Mouse (Mus musculus): ENCODE measurements around the gene Tnfsf13. TPM values are rescaled to one million over a fixed set of nuclear protein-coding genes. Genes with fewer than 3 reads are reported as not detected.

Gene Tnfsf13
- polyA plus RNA-seq (2015; fragmentation: Nextera tagmentation; extraction: Ambion mirVana), result 0.64 and 0.78 TPM in 2 replicates

DNA sequence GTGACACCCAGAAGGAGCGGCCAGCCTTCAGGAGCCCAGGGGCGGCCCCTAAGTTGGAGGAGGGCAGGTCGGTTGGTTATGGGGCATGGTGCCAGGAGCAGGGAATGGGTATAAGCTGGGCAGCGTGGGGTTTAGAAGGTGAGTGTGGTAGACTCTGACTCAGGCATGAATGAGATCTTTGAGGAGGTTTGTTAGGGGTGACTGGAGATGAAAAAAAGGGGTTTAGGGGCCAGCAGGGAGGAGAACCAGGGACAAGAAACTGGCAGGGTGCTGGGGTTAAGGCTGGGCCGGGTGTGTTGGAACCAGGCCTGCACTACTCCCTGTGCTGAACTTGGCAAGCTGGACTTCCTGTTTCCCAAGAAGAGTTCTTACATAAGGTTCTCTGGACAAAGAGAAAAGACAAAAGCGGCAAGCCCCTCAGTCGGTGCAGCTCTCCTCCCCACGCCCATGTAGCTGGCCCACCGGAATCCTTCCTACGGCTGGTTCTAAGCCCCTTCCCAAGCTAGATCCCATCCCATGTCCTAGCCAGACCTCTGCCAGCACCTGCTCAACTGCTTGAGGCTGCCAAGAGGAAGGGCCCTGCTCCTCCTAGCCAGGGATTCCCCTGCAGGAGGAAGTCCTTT is at the start of gene Tnfsf13:
Gene Tnfsf13, minus strand, starts transcription at position 259 of the 623 bp plus-strand sequence.

DNA sequence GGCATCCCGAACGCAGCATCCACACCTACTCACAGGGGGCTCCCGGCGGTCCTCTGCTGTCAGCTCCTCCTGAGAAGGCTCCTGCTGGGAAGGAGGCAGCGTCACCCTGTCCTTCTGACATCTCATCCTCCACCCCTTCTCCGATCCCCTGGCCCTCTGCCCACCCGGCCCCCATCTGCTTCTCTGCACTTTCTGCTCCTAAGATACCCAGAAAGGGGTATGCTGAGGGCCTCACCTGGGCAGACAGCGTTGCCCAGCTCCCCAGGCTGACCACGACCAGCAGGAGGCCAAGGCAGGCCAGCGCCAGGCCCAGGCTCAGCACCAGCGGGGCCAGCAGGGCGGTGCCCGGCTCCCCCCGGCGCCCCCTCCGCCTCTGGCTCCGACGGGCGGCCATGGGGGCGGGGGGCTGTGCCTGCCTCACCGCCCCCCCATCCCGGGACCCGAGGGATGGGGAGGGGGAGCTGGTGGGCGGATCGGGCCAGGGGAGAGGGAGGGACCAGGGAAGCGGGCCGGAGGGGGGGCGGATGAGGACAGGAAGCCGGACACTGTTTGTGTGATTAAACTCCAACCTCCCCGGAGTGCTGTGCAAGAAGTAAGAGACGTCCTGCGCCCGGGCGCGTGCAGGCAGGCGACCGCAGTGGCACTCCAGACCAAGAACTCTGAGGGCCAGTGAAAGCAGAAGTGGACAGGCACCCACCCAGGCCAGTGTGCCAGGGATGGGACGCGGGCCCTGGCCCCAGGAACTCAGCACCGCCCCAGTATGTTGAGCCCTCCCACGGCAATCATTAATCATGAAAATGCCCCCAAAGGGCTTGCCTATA is 10.0 kb upstream of the Tnfsf13 start, which contains the start of the genes Tnfsf12 and Tnfsfm13:
Gene Tnfsf12, minus strand, starts transcription at position 489 of the 821 bp plus-strand sequence.
Gene Tnfsfm13, minus strand, starts transcription at position 738 of the 821 bp plus-strand sequence.

DNA sequence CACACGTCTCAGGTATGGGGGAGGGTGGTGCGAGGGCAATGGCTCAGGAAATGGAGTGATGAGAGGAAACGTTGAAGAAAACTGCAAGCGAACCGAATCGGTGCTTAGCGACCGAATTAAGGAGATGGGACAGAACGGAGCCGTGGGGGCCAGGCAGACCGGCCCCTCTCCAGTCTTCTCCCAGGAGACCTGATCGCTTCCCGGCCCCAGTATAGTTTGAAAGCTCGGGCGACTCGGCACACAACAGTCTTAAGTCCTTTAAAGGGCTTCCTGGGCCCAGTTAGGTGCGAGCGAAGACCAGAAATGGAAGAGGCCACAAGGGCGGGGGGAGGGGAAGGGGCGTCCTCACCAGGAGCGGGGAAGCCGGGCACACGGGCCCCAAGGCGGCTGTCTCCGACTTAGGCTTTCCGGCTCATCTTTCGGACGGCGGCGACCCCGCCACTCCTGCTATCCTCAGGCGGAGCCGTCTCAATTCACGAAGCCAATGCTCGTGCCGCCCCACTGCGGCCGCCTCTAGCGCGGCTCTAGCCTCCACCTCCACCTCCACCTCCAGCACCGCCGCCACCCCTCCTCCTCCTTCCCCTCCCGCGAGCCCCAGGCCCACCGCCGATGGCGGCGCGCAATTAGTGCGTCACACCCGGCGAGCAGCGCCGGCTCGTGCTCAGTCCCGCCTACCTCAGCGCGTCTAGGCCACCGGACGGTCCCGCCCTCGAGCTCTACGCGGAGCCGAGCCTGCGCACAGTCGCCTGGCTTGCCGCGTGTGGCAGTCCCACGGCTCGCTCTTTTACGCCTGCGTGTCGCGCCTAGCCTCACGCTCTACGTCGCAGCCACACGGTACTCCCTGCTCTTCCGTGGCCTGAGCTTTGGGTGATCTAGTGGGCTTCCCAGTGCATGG is 4.0 kb downstream of the Tnfsf13 start, which contains the start of gene Senp3:
Gene Senp3, minus strand, starts transcription at position 771 of the 895 bp plus-strand sequence.

GRCm38 (mm10) chr11:69672211-69672706 is 13.3 kb downstream of the Tnfsf13 start, which contains the start of gene Eif4a1:
Gene Eif4a1, minus strand, starts transcription at chr11:69672423.

DNA sequence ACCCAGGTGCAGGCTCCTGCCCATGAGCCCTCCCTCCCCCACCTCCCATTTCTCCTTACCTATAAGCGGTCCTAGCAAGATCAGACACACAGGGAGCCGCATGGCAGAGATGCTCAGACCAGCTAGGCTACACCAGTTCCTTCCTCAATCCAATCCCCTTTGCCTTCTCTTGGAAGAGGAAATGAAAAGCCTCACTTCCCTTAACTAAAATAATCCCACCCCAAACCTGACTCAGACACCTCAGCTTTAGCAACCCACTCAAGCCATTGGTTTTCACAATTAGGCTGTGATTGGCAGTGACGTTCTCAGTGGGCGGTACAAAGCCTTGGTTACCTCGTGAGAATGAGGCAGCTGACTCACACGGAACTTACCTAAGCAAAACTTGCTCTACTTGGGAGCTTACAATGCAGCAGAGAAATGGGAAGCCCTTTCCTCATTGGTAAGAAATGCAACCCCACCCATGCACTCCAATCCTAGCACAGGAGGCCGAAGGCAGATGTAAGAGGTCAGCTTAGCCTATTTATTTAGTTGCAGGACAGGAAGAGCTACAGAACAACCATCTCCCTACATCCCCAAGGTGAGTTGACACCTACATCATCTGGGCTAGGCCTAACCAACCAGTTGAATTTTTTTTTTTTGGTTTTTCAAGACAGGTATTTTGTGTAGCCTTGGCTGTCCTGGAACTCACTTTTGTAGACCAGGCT is 19.5 kb downstream of the Tnfsf13 start, which contains the start of gene Cd68:
Gene Cd68, minus strand, starts transcription at position 193 of the 704 bp plus-strand sequence.

DNA sequence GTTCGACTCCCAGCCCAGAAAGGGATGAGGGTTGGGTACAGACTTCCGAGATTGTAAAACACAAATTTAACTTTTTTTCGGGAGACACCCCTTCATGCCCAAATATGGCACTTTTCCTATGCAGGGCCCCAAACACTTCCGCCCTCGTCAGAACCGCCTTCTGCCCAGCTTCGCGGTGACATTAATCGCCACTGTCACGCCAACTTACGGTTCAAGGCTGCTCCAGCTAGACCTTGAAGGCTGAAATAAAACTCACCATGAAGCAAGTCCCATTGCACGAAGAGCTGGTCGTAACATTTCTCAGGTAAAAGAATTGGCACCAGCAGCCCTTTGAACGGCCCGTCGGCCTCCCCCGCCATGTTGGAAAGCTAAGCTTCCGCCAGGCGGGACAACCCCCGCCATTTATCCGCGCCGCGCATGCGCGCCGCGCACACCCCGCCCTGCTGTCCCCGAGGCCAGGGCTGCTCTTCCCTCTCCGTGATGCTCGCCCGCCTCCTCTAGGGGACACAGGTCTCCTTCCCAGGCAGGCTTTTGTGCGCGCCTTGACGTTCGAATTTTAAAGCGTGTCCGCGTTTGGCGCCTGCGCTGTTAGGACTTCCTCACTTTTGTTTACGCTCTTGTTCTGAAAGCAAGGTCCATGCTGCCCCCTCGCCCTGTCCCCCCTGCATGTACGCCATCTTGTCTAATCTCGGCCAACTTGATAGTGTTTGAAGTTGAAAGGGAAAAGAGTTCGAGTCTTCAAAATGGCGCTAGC is 23.2 kb downstream of the Tnfsf13 start, which contains the start of gene Mpdu1:
Gene Mpdu1, minus strand, starts transcription at position 430 of the 754 bp plus-strand sequence.

GRCm38 (mm10) chr11:69655264-69656064 is 30.1 kb downstream of the Tnfsf13 start, which contains the start of gene Sox15:
Gene Sox15, plus strand, starts transcription at chr11:69655314.

MicroRNA genes within 50 kb of the gene (microRNA counts, 519-probe panel; counts per million panel counts)
- 88.3 counts per million for microRNA mmu-miR-1934
- microRNA mmu-miR-467f, result 5,369 counts per million, percentile 39 among the panel's probes with 10 or more counts

Other genes starting within 250 kb of the Tnfsf13 start
- 0.06 and 0.21 TPM in 2 replicates for gene Dnah2, start 136.7 kb downstream of the Tnfsf13 start, polyA plus RNA-seq (2015; fragmentation: Nextera tagmentation; extraction: Ambion mirVana)
- gene Efnb3, start 125.6 kb downstream of the Tnfsf13 start, polyA plus RNA-seq (2015; fragmentation: Nextera tagmentation; extraction: Ambion mirVana), result 1.1 and 1.8 TPM in 2 replicates
- 19.3 and 21.3 TPM in 2 replicates for gene Wrap53, start 105.5 kb downstream of the Tnfsf13 start, polyA plus RNA-seq (2015; fragmentation: Nextera tagmentation; extraction: Ambion mirVana)
- 80.6 and 88.9 TPM in 2 replicates for gene Trp53, start 105.4 kb downstream of the Tnfsf13 start, polyA plus RNA-seq (2015; fragmentation: Nextera tagmentation; extraction: Ambion mirVana)
- gene Atp1b2, start 79.8 kb downstream of the Tnfsf13 start, polyA plus RNA-seq (2015; fragmentation: Nextera tagmentation; extraction: Ambion mirVana), result 20.4 and 20.8 TPM in 2 replicates
- gene Shbg, start 67.9 kb downstream of the Tnfsf13 start, polyA plus RNA-seq (2015; fragmentation: Nextera tagmentation; extraction: Ambion mirVana), result not detected in 2 replicates
- 7.3 and 7.9 TPM in 2 replicates for gene Sat2, start 63.8 kb downstream of the Tnfsf13 start, polyA plus RNA-seq (2015; fragmentation: Nextera tagmentation; extraction: Ambion mirVana)
- 11.5 and 12.6 TPM in 2 replicates for gene Fxr2, start 52.8 kb downstream of the Tnfsf13 start, polyA plus RNA-seq (2015; fragmentation: Nextera tagmentation; extraction: Ambion mirVana)
- gene Sox15, start 30.5 kb downstream of the Tnfsf13 start, polyA plus RNA-seq (2015; fragmentation: Nextera tagmentation; extraction: Ambion mirVana), result 0.19 and 0.25 TPM in 2 replicates
- 44.5 and 46.1 TPM in 2 replicates for gene Mpdu1, start 23.1 kb downstream of the Tnfsf13 start, polyA plus RNA-seq (2015; fragmentation: Nextera tagmentation; extraction: Ambion mirVana)
- 25.2 and 39.1 TPM in 2 replicates for gene Cd68, start 19.6 kb downstream of the Tnfsf13 start, polyA plus RNA-seq (2015; fragmentation: Nextera tagmentation; extraction: Ambion mirVana)
- 272 and 275 TPM in 2 replicates for gene Eif4a1, start 13.4 kb downstream of the Tnfsf13 start, polyA plus RNA-seq (2015; fragmentation: Nextera tagmentation; extraction: Ambion mirVana)
- gene Senp3, start 3.7 kb downstream of the Tnfsf13 start, polyA plus RNA-seq (2015; fragmentation: Nextera tagmentation; extraction: Ambion mirVana), result 37.0 and 38.4 TPM in 2 replicates
- gene Tnfsf12, start 10.1 kb upstream of the Tnfsf13 start, polyA plus RNA-seq (2015; fragmentation: Nextera tagmentation; extraction: Ambion mirVana), result 4.4 and 5.2 TPM in 2 replicates
- gene Tnfsfm13, start 10.3 kb upstream of the Tnfsf13 start, polyA plus RNA-seq (2015; fragmentation: Nextera tagmentation; extraction: Ambion mirVana), result 2.1 and 2.8 TPM in 2 replicates
- gene Polr2a, start 72.9 kb upstream of the Tnfsf13 start, polyA plus RNA-seq (2015; fragmentation: Nextera tagmentation; extraction: Ambion mirVana), result 15.2 and 15.8 TPM in 2 replicates
- 0.07 and 0.08 TPM in 2 replicates for gene Slc35g3, start 76.2 kb upstream of the Tnfsf13 start, polyA plus RNA-seq (2015; fragmentation: Nextera tagmentation; extraction: Ambion mirVana)
- 1.3 and 1.9 TPM in 2 replicates for gene Zbtb4, start 80.1 kb upstream of the Tnfsf13 start, polyA plus RNA-seq (2015; fragmentation: Nextera tagmentation; extraction: Ambion mirVana)
- gene Chrnb1, start 110.2 kb upstream of the Tnfsf13 start, polyA plus RNA-seq (2015; fragmentation: Nextera tagmentation; extraction: Ambion mirVana), result 0.99 and 1.5 TPM in 2 replicates
- 0.33 and 0.36 TPM in 2 replicates for gene Fgf11, start 116.1 kb upstream of the Tnfsf13 start, polyA plus RNA-seq (2015; fragmentation: Nextera tagmentation; extraction: Ambion mirVana)
- gene Tmem102, start 119.8 kb upstream of the Tnfsf13 start, polyA plus RNA-seq (2015; fragmentation: Nextera tagmentation; extraction: Ambion mirVana), result 0.30 and 0.68 TPM in 2 replicates
- not detected in 2 replicates for gene Gm39566, start 129.5 kb upstream of the Tnfsf13 start, polyA plus RNA-seq (2015; fragmentation: Nextera tagmentation; extraction: Ambion mirVana)
- gene Spem2, start 132.7 kb upstream of the Tnfsf13 start, polyA plus RNA-seq (2015; fragmentation: Nextera tagmentation; extraction: Ambion mirVana), result not detected in 2 replicates
- gene Spem1, start 136.4 kb upstream of the Tnfsf13 start, polyA plus RNA-seq (2015; fragmentation: Nextera tagmentation; extraction: Ambion mirVana), result 0.12 TPM in 1 of 2 replicates, not detected in the other
- gene Nlgn2, start 152.0 kb upstream of the Tnfsf13 start, polyA plus RNA-seq (2015; fragmentation: Nextera tagmentation; extraction: Ambion mirVana), result 2.6 and 3.1 TPM in 2 replicates
- 337 and 343 TPM in 2 replicates for gene Tmem256, start 152.7 kb upstream of the Tnfsf13 start, polyA plus RNA-seq (2015; fragmentation: Nextera tagmentation; extraction: Ambion mirVana)
- 45.7 and 56.8 TPM in 2 replicates for gene Plscr3, start 160.6 kb upstream of the Tnfsf13 start, polyA plus RNA-seq (2015; fragmentation: Nextera tagmentation; extraction: Ambion mirVana)
- 0.56 and 0.91 TPM in 2 replicates for gene Tnk1, start 172.9 kb upstream of the Tnfsf13 start, polyA plus RNA-seq (2015; fragmentation: Nextera tagmentation; extraction: Ambion mirVana)
- not detected in 2 replicates for gene Tmem95, start 192.2 kb upstream of the Tnfsf13 start, polyA plus RNA-seq (2015; fragmentation: Nextera tagmentation; extraction: Ambion mirVana)
- 2.3 and 3.1 TPM in 2 replicates for gene Kctd11, start 195.6 kb upstream of the Tnfsf13 start, polyA plus RNA-seq (2015; fragmentation: Nextera tagmentation; extraction: Ambion mirVana)
- gene Acap1, start 209.8 kb upstream of the Tnfsf13 start, polyA plus RNA-seq (2015; fragmentation: Nextera tagmentation; extraction: Ambion mirVana), result 15.3 and 21.3 TPM in 2 replicates
- 2.2 and 2.6 TPM in 2 replicates for gene 2810408A11Rik, start 215.2 kb upstream of the Tnfsf13 start, polyA plus RNA-seq (2015; fragmentation: Nextera tagmentation; extraction: Ambion mirVana)
- gene Neurl4, start 215.3 kb upstream of the Tnfsf13 start, polyA plus RNA-seq (2015; fragmentation: Nextera tagmentation; extraction: Ambion mirVana), result 3.2 and 3.4 TPM in 2 replicates
- 104 and 116 TPM in 2 replicates for gene Gps2, start 228.1 kb upstream of the Tnfsf13 start, polyA plus RNA-seq (2015; fragmentation: Nextera tagmentation; extraction: Ambion mirVana)
- gene Eif5a, start 236.2 kb upstream of the Tnfsf13 start, polyA plus RNA-seq (2015; fragmentation: Nextera tagmentation; extraction: Ambion mirVana), result 1,453 and 1,558 TPM in 2 replicates